Mouse (Mus musculus): ENCODE data around the gene Slf2. TPM values are rescaled to one million over a fixed set of nuclear protein-coding genes. Genes with fewer than 3 reads are reported as not detected.

Gene Slf2
- polyA plus RNA-seq, 1 experiment, result 36.4 TPM

DNA sequence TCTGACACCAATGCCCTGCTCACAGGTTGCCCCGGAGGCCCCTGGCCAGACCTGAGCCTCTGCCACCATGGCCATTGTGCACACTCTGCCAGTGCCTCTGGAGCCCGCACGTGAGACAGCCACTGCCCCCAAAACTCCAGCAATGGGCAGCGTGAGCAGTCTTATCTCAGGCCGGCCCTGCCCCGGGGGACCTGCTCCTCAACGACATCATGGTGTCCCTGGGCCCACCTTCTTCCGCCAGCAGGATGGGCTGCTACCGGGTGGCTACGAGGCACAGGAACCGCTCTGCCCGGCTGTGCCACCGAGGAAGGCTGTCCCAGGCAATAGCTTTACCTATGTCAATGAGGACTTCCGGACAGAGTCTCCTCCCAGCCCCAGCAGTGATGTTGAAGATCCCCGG, 90.4 kb downstream of the Slf2 start:
- H3K4me3 ChIP-seq (replicated peaks; ENCODE audit: insufficient read depth, low read depth, low read length), result no peak overlapping the region
- TF ChIP-seq CTCF (IDR thresholded peaks at IDR 0.05; ENCODE audit: borderline replicate concordance, insufficient read depth, low read depth, low read length) (no peak), POLR2A (IDR thresholded peaks at IDR 0.05; ENCODE audit: borderline replicate concordance, insufficient read depth, low read length) (no peak)
- H3K27ac ChIP-seq (ENCODE audit: insufficient read depth, low read length), result no peak overlapping the region
- no peaks in the 10 kb centered on the region for H3K27me3 ChIP-seq (ENCODE audit: control insufficient read depth, insufficient read depth, low read length)
- 65% methylated on average over 15 of the region's 15 CpGs for WGBS
- DNase-seq, result no peak
- peaks cover 15% of the 10 kb centered on the region for H3K4me1 ChIP-seq (ENCODE audit: control insufficient read depth, insufficient read depth, low read length)

- no peak overlapping the region for H3K27ac ChIP-seq (ENCODE audit: insufficient read depth, low read length)
- H3K27me3 ChIP-seq (ENCODE audit: control insufficient read depth, insufficient read depth, low read length), result no peaks in the 10 kb centered on the region
- DNase-seq, result no peak
- 79% methylated on average over 11 of the region's 11 CpGs for WGBS
- H3K4me3 ChIP-seq (replicated peaks; ENCODE audit: insufficient read depth, low read depth, low read length), result no peak overlapping the region
- peaks cover 15% of the 10 kb centered on the region for H3K4me1 ChIP-seq (ENCODE audit: control insufficient read depth, insufficient read depth, low read length)
- TF ChIP-seq POLR2A (IDR thresholded peaks at IDR 0.05; ENCODE audit: borderline replicate concordance, insufficient read depth, low read length), result no peak
Measured at GRCm38 (mm10) chr19:45023993-45024392, 93.0 kb downstream of the Slf2 start.

- no peak overlapping the region for H3K4me3 ChIP-seq (replicated peaks; ENCODE audit: insufficient read depth, low read depth, low read length)
- no peaks in the 10 kb centered on the region for H3K27me3 ChIP-seq (ENCODE audit: control insufficient read depth, insufficient read depth, low read length)
- peaks cover 15% of the 10 kb centered on the region for H3K4me1 ChIP-seq (ENCODE audit: control insufficient read depth, insufficient read depth, low read length)
- 84% methylated on average over 20 of the region's 20 CpGs for WGBS
- no peak overlapping the region for H3K27ac ChIP-seq (ENCODE audit: insufficient read depth, low read length)
- TF ChIP-seq POLR2A (IDR thresholded peaks at IDR 0.05; ENCODE audit: borderline replicate concordance, insufficient read depth, low read length) (no peak), CTCF (IDR thresholded peaks at IDR 0.05; ENCODE audit: borderline replicate concordance, insufficient read depth, low read depth, low read length) (no peak)
- DNase-seq, result no peak
Measured at GRCm38 (mm10) chr19:45024775-45025174, 93.8 kb downstream of the Slf2 start.

DNA sequence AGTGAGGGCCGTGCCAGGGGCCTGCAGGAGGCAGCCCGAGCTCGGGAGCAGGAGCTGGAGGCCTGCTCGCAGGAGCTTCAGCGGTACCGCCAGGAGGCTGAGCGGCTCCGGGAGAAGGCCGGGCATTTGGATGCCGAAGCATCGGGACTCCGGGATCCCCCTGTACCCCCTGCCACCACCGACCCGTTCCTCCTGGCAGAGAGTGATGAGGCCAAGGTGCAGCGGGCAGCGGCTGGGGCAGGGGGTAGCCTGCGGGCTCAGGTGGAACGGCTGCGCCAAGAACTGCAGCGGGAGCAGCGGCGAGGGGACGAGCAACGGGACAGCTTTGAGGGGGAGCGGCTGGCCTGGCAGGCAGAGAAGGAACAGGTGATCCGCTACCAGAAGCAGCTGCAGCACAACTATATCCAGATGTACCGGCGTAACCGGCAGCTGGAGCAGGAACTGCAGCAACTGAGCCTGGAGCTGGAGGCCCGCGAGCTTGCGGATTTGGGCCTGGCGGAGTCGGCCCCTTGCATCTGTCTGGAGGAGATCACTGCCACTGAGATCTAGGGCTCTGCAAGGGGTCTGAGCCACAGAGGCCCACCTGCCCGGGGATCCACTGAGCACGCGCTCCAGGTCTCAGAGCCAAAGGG, 95.1 kb downstream of the Slf2 start:
- H3K27me3 ChIP-seq (ENCODE audit: control insufficient read depth, insufficient read depth, low read length), result no peaks in the 10 kb centered on the region
- H3K4me1 ChIP-seq (ENCODE audit: control insufficient read depth, insufficient read depth, low read length), result peaks cover 12% of the 10 kb centered on the region
- no peak overlapping the region; the same call in 1 of the 2 replicates for H3K27ac ChIP-seq (ENCODE audit: insufficient read depth, low read length)
- 81% methylated on average over 37 of the region's 37 CpGs for WGBS
- DNase-seq, result no peak
- H3K4me3 ChIP-seq (replicated peaks; ENCODE audit: insufficient read depth, low read depth, low read length), result no peak overlapping the region
- TF ChIP-seq CTCF (IDR thresholded peaks at IDR 0.05; ENCODE audit: borderline replicate concordance, insufficient read depth, low read depth, low read length) (no peak), POLR2A (IDR thresholded peaks at IDR 0.05; ENCODE audit: borderline replicate concordance, insufficient read depth, low read length) (no peak)

GRCm38 (mm10) chr19:45026958-45027670, 96.2 kb downstream of the Slf2 start:
- peaks cover 14% of the 10 kb centered on the region for H3K4me1 ChIP-seq (ENCODE audit: control insufficient read depth, insufficient read depth, low read length)
- 58% methylated on average over 6 of the region's 6 CpGs for WGBS

GRCm38 (mm10) chr19:45027848-45028247, 96.9 kb downstream of the Slf2 start:
- DNase-seq, result no peak
- Histone ChIP-seq H3K4me1 (ENCODE audit: control insufficient read depth, insufficient read depth, low read length) (peaks cover 18% of the 10 kb centered on the region), H3K27me3 (ENCODE audit: control insufficient read depth, insufficient read depth, low read length) (no peaks in the 10 kb centered on the region), H3K4me3 (replicated peaks; ENCODE audit: insufficient read depth, low read depth, low read length) (no peak overlapping the region), H3K27ac (ENCODE audit: insufficient read depth, low read length) (peak overlapping the region; percentile 24; the same call in 1 of the 2 replicates)
- 85% methylated on average over 6 of the region's 6 CpGs for WGBS
- TF ChIP-seq POLR2A (IDR thresholded peaks at IDR 0.05; ENCODE audit: borderline replicate concordance, insufficient read depth, low read length) (no peak), CTCF (IDR thresholded peaks at IDR 0.05; ENCODE audit: borderline replicate concordance, insufficient read depth, low read depth, low read length) (no peak)

More at GRCm38 (mm10) chr19:45026958-45027670, 96.2 kb downstream of the Slf2 start:
- Histone ChIP-seq H3K27me3 (ENCODE audit: control insufficient read depth, insufficient read depth, low read length) (no peaks in the 10 kb centered on the region), H3K27ac (ENCODE audit: insufficient read depth, low read length) (peak overlapping the region; percentile 24; the same call in 1 of the 2 replicates), H3K4me3 (replicated peaks; ENCODE audit: insufficient read depth, low read depth, low read length) (no peak overlapping the region)
- TF ChIP-seq CTCF (IDR thresholded peaks at IDR 0.05; ENCODE audit: borderline replicate concordance, insufficient read depth, low read depth, low read length) (no peak), POLR2A (IDR thresholded peaks at IDR 0.05; ENCODE audit: borderline replicate concordance, insufficient read depth, low read length) (no peak)
- DNase-seq, result no peak

- 51% methylated on average over 19 of the region's 19 CpGs for WGBS
- no peak overlapping the region for H3K4me3 ChIP-seq (replicated peaks; ENCODE audit: insufficient read depth, low read depth, low read length)
- no peak for TF ChIP-seq CTCF (IDR thresholded peaks at IDR 0.05; ENCODE audit: borderline replicate concordance, insufficient read depth, low read depth, low read length)
- TF ChIP-seq POLR2A (IDR thresholded peaks at IDR 0.05; ENCODE audit: borderline replicate concordance, insufficient read depth, low read length), result no peak
- H3K4me1 ChIP-seq (ENCODE audit: control insufficient read depth, insufficient read depth, low read length), result peaks cover 18% of the 10 kb centered on the region
- H3K27me3 ChIP-seq (ENCODE audit: control insufficient read depth, insufficient read depth, low read length), result no peaks in the 10 kb centered on the region
- no peak for DNase-seq
- H3K27ac ChIP-seq (ENCODE audit: insufficient read depth, low read length), result peak overlapping the region; percentile 24; the same call in 1 of the 2 replicates
Measured at GRCm38 (mm10) chr19:45028746-45029145, 97.8 kb downstream of the Slf2 start.

- 54% methylated on average over 9 of the region's 9 CpGs for WGBS
- TF ChIP-seq POLR2A (IDR thresholded peaks at IDR 0.05; ENCODE audit: borderline replicate concordance, insufficient read depth, low read length) (no peak), CTCF (IDR thresholded peaks at IDR 0.05; ENCODE audit: borderline replicate concordance, insufficient read depth, low read depth, low read length) (no peak)
- H3K27me3 ChIP-seq (ENCODE audit: control insufficient read depth, insufficient read depth, low read length), result no peaks in the 10 kb centered on the region
- no peak overlapping the region for H3K27ac ChIP-seq (ENCODE audit: insufficient read depth, low read length)
- peaks cover 15% of the 10 kb centered on the region; the same call in 1 of the 2 replicates for H3K4me1 ChIP-seq (ENCODE audit: control insufficient read depth, insufficient read depth, low read length)
- DNase-seq, result no peak
- H3K4me3 ChIP-seq (replicated peaks; ENCODE audit: insufficient read depth, low read depth, low read length), result no peak overlapping the region
Measured at GRCm38 (mm10) chr19:45029571-45029970, 98.6 kb downstream of the Slf2 start.
